Mouse (Mus musculus): ENCODE data around the gene Dmgdh. TPM values are rescaled to one million over a fixed set of nuclear protein-coding genes. Genes with fewer than 3 reads are reported as not detected.

The Dmgdh gene
- polyA plus RNA-seq, 1 experiment from 2014 or later = not detected

GRCm38 (mm10) chr13:93757514-93757913 lies 83.3 kb downstream of the Dmgdh start:
- H3K4me2 ChIP-seq (replicated peaks) = no peak overlapping the region
- no peaks in the 10 kb centered on the region for H3K9me3 ChIP-seq
- H3K4me3 ChIP-seq = no peak overlapping the region
- H3K36me3 ChIP-seq = no peaks in the 10 kb centered on the region
- H3K9ac ChIP-seq = no peak overlapping the region
- H3K27me3 ChIP-seq = no peaks in the 10 kb centered on the region
- 80% methylated on average over 6 of the region's 6 CpGs for WGBS
- H3K4me1 ChIP-seq = 0 out of 2 replicates have a peak, but pooled peaks cover 6% of the 10 kb centered on the region
- no peak overlapping the region for H3K27ac ChIP-seq
- ATAC-seq (ENCODE audit: low FRiP score, low read depth) = no peak

- H3K27me3 ChIP-seq = no peaks in the 10 kb centered on the region
- no peak overlapping the region for H3K27ac ChIP-seq
- no peak overlapping the region for H3K4me2 ChIP-seq (replicated peaks)
- no peaks in the 10 kb centered on the region for H3K36me3 ChIP-seq
- no peaks in the 10 kb centered on the region for H3K9me3 ChIP-seq
- H3K4me3 ChIP-seq = no peak overlapping the region
- no peak overlapping the region for H3K9ac ChIP-seq
- no peak for ATAC-seq (ENCODE audit: low FRiP score, low read depth)
- WGBS = 48% methylated on average over 14 of the region's 14 CpGs
- H3K4me1 ChIP-seq = 0 out of 2 replicates have a peak, but pooled peaks cover 6% of the 10 kb centered on the region
Observed at GRCm38 (mm10) chr13:93758149-93758898, 84.1 kb downstream of the Dmgdh start.

GRCm38 (mm10) chr13:93761831-93762230 lies 87.6 kb downstream of the Dmgdh start:
- no peaks in the 10 kb centered on the region for H3K27me3 ChIP-seq
- H3K27ac ChIP-seq = no peak overlapping the region
- no peaks in the 10 kb centered on the region for H3K36me3 ChIP-seq
- no peak overlapping the region for H3K4me2 ChIP-seq (replicated peaks)
- H3K9me3 ChIP-seq = no peaks in the 10 kb centered on the region
- 92% methylated on average over 8 of the region's 8 CpGs for WGBS
- H3K4me3 ChIP-seq = no peak overlapping the region
- H3K4me1 ChIP-seq = 0 out of 2 replicates have a peak, but pooled peaks cover 6% of the 10 kb centered on the region
- no peak for ATAC-seq (ENCODE audit: low FRiP score, low read depth)
- H3K9ac ChIP-seq = no peak overlapping the region

DNA sequence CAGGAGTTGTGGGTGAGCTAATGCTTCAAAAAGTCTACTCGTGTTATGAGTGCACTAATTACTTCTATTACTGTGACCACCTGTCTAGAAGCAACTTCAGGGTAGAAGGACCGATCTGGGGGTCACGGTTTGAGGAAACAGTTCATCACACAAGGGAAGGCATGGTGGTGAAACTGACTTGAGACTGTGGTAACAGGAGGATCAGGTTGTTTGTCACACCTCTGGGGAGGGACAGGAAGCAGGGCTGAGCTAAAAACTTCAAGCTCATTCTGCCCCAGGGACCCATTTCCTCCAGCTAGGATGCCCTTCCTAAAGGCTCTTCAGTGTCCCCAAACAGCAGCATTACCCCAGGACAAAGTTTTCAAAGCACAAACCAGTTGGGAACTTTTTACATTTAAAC lies 88.6 kb downstream of the Dmgdh start:
- no peak overlapping the region for H3K9ac ChIP-seq
- no peak overlapping the region for H3K4me3 ChIP-seq
- 70% methylated on average over 3 of the region's 3 CpGs for WGBS
- H3K4me1 ChIP-seq = 0 out of 2 replicates have a peak, but pooled peaks cover 6% of the 10 kb centered on the region
- H3K4me2 ChIP-seq (replicated peaks) = no peak overlapping the region
- no peaks in the 10 kb centered on the region for H3K27me3 ChIP-seq
- H3K27ac ChIP-seq = no peak overlapping the region
- no peaks in the 10 kb centered on the region for H3K9me3 ChIP-seq
- ATAC-seq (ENCODE audit: low FRiP score, low read depth) = no peak
- H3K36me3 ChIP-seq = no peaks in the 10 kb centered on the region

DNA sequence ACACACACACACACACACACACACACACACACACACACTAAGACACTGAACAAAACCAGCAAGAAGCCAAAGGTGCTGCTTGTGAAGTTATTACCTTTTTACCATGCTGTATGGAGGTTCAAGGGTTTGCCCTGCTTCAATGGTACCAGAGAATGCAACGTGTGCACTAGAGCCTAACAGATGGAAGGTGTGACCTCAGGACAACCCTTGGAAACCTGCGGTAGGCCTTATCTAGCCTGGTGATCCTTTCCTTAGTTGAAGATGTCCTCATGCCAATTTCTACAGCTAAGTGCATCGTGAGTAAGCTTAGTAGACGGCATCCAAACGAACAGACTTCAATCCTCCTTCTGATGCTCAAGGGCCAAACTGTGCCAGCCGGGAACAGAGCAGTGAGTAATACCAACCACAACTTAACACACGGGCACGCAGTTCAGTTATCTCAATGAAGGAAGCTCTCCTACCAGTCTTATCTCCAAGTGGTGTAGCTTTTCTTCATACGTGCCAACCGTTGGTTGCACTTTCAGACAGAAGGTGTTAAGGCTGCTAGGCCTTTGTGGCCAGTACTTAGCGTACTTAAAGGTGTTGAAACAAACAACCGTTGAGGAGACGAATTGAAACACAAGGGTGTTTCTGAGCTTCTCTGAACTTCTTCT lies 90.2 kb downstream of the Dmgdh start:
- Histone ChIP-seq H3K4me3 (no peak overlapping the region), H3K4me1 (no peaks in the 10 kb centered on the region), H3K4me2 (replicated peaks) (no peak overlapping the region), H3K27ac (no peak overlapping the region), H3K9ac (no peak overlapping the region), H3K36me3 (no peaks in the 10 kb centered on the region), H3K27me3 (no peaks in the 10 kb centered on the region), H3K9me3 (no peaks in the 10 kb centered on the region)
- 85% methylated on average over 13 of the region's 13 CpGs for WGBS
- no peak for ATAC-seq (ENCODE audit: low FRiP score, low read depth)

DNA sequence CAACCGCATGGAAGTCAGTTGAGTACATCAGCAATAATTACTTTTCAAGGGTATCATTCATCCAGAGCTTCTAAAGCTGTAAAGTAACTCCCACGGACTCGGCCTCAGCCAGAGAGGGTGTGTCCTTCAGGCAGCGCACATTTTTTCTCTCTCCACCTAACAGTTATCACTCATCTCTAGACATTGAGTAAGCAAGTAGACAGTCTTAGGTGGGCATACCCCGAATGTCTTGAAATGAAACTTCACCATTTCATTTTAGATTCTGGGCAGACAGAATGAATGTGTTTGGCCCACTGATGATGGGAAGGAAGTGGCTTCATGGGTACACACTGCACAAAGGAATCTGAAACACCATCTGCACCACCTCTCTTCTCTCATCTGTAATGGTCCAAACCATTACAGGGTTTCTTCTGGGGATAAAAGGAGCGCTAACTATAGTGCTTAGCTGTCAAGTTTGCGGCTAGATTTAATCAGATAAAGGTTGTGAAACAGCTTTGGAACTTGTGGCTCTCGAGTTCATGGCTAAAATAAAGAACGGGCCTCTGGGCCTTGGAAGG lies 96.9 kb downstream of the Dmgdh start:
- 33% methylated on average over 9 of the region's 9 CpGs for WGBS
- Histone ChIP-seq H3K27ac (peak overlapping the region; percentile 93), H3K4me2 (replicated peaks) (peak overlapping the region; percentile 88), H3K9me3 (no peaks in the 10 kb centered on the region), H3K4me3 (peak overlapping the region; percentile 65), H3K9ac (peak overlapping the region; percentile 89), H3K36me3 (no peaks in the 10 kb centered on the region), H3K27me3 (no peaks in the 10 kb centered on the region), H3K4me1 (peaks cover 15% of the 10 kb centered on the region)
- 0 out of 2 replicates have a peak, but pooled peaks have one; percentile 9 for ATAC-seq (ENCODE audit: low FRiP score, low read depth)

DNA sequence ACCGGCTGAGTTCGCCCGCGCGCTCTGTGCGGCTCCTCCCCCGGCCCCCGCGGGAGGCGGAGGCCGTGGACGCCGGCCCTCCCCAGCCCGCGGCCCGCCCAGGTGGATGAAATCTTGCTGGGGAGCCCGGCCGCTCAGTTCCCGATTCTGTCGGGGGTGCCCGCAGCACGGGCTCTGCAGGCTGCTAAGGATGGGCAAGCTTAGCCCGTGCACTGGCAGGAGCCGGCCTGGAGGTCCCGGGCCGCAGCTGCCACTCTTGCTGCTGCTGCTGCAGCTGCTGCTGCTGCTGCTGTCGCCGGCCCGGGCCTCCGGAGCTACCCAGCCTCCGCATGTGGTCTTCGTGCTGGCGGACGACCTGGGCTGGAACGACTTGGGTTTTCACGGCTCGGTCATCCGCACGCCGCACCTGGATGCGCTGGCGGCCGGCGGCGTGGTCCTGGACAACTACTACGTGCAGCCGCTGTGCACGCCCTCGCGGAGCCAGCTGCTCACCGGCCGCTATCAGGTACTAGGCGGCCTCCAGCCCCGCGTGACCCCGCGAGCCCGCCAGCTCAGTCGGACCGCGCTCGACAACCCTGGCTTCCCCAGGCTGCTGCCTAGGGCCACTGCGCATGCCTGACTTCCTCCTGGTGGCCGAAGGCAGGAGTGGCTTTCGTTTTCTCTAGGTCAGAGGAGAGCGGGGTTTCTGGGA lies 97.5 kb downstream of the Dmgdh start, which contains the start of gene Arsb:
Gene Arsb, plus strand, starts transcription at position 43 of the 691 bp plus-strand sequence.
- H3K4me3 ChIP-seq = peak within 1 kb of the TSS; percentile 65
- H3K9me3 ChIP-seq = no peaks in the 10 kb centered on the region
- H3K4me1 ChIP-seq = peaks cover 15% of the 10 kb centered on the region
- WGBS = under 1% methylated on average over 66 of the region's 66 CpGs
- H3K36me3 ChIP-seq = no peaks in the 10 kb centered on the region
- peak within 1 kb of the TSS; percentile 89 for H3K9ac ChIP-seq
- H3K27me3 ChIP-seq = no peaks in the 10 kb centered on the region
- ATAC-seq (ENCODE audit: low FRiP score, low read depth) = peak; percentile 94
- peak within 1 kb of the TSS; percentile 93 for H3K27ac ChIP-seq
- peak within 1 kb of the TSS; percentile 88 for H3K4me2 ChIP-seq (replicated peaks)

DNA sequence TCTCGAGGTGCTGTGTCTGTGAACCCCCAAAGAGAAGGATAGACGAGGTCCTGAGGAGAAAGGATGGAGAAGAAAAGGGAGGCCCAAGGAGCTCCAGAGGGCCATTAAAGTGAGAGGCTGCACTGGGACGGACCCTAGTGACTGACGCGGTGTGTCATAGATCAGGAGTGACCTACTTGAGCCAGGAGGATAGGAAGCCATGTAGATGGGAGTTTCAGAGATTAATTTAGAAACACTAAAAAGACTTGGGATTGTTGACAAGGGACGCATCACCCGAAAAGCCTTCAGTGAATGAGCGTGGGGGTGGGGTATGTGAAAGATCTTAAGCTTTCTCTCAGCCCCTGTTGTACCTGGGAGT lies 98.0 kb downstream of the Dmgdh start:
- peak overlapping the region; percentile 93 for H3K27ac ChIP-seq

GRCm38 (mm10) chr13:93772861-93773260 lies 98.6 kb downstream of the Dmgdh start:
- ATAC-seq (ENCODE audit: low FRiP score, low read depth) = no peak
- H3K4me3 ChIP-seq = peak overlapping the region; percentile 65
- 32% methylated on average over 7 of the region's 7 CpGs for WGBS

More for the DNA sequence above, 98.0 kb downstream of the Dmgdh start:
- peak overlapping the region; percentile 89 for H3K9ac ChIP-seq
- no peaks in the 10 kb centered on the region for H3K36me3 ChIP-seq
- no peaks in the 10 kb centered on the region for H3K9me3 ChIP-seq
- WGBS = 37% methylated on average over 8 of the region's 8 CpGs
- H3K4me2 ChIP-seq (replicated peaks) = peak overlapping the region; percentile 88
- ATAC-seq (ENCODE audit: low FRiP score, low read depth) = peak; percentile 42
- peak overlapping the region; percentile 65 for H3K4me3 ChIP-seq
- H3K4me1 ChIP-seq = peaks cover 15% of the 10 kb centered on the region
- H3K27me3 ChIP-seq = no peaks in the 10 kb centered on the region

DNA sequence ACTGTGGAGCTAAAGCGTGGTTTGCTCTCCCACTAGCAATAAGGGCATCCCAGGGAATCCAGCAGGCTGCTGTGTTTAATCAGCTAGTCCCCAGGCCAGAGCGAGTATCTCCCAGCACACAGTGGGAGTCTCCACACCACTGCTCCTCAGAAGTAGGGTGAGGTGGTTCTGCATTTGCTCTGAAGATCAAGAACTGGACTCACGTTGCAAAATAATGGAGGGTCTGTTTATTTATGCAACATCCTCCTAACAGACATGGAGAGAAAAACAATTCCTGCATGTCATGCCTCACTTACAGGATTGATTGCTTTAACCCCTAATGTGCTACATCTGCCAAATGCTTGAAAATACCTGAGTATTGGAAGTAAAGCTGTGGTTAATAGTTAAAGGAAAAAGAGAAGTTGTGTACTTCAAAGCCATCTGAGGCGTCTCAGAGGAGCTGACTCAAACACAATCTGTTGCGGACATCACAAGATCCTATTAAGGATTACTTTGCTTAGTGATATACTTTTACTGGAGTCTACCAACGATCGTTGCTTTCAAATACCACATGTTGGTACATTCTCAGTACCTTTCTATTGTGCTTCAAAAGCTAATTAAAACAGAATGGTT lies 99.6 kb downstream of the Dmgdh start:
- Histone ChIP-seq H3K27me3 (no peaks in the 10 kb centered on the region), H3K27ac (no peak overlapping the region), H3K4me3 (no peak overlapping the region), H3K4me2 (replicated peaks) (no peak overlapping the region), H3K36me3 (no peaks in the 10 kb centered on the region), H3K9me3 (no peaks in the 10 kb centered on the region), H3K9ac (no peak overlapping the region), H3K4me1 (peaks cover 15% of the 10 kb centered on the region)
- no peak for ATAC-seq (ENCODE audit: low FRiP score, low read depth)
- WGBS = 38% methylated on average over 7 of the region's 7 CpGs

More at GRCm38 (mm10) chr13:93772861-93773260, 98.6 kb downstream of the Dmgdh start:
- Histone ChIP-seq H3K27ac (no peak overlapping the region), H3K9ac (peak overlapping the region; percentile 25; the same call in 1 of the 2 replicates), H3K36me3 (no peaks in the 10 kb centered on the region), H3K9me3 (no peaks in the 10 kb centered on the region), H3K4me1 (peaks cover 15% of the 10 kb centered on the region), H3K27me3 (no peaks in the 10 kb centered on the region), H3K4me2 (replicated peaks) (peak overlapping the region; percentile 88)

DNA sequence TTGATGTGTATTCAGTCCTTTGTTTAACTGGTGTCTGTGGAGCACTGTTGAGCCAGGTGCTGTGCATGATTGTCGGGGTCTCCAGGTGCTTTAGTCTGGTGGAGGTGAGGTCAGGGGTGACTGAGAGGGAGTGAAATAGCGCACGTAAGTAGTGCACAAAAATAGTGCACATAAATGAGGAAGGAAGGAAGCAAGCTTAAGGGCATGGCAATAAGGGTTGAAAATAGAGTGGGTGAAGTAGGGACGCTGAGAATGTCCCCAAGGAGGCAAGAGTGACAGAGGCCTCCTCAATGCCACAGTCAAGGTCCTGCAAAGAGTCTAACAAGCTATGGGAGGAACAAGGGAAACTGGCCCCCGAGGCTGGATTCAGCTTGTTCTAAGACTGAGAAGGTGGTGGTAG lies 108.6 kb downstream of the Dmgdh start:
- H3K27ac ChIP-seq = no peak overlapping the region
- H3K36me3 ChIP-seq = no peaks in the 10 kb centered on the region
- no peak for ATAC-seq (ENCODE audit: low FRiP score, low read depth)
- no peaks in the 10 kb centered on the region for H3K27me3 ChIP-seq
- peaks cover 8% of the 10 kb centered on the region for H3K4me1 ChIP-seq
- H3K9me3 ChIP-seq = no peaks in the 10 kb centered on the region
- H3K9ac ChIP-seq = no peak overlapping the region
- WGBS = 88% methylated on average over 5 of the region's 5 CpGs
- H3K4me2 ChIP-seq (replicated peaks) = no peak overlapping the region
- no peak overlapping the region for H3K4me3 ChIP-seq
